Mouse (Mus musculus) embryonic stem cell, embryonic (primary cell): Measurements from ENCODE around the gene Ikzf3.

Experiments
- CTCF ChIA-PET, 4 experiments: fragments of 300-600 bp in 2 of 4; fragments of 350-600 bp in 2 of 4; sonication (Branson Sonifier 250); formaldehyde crosslinking; loops; one replicate each; lab custom pipeline; 2022; ENCODE audit warnings: inconsistent platforms in 2 of 4; lab: Charles Lee
- POLR2A ChIA-PET, 4 experiments: fragments of 300-600 bp in 2 of 4; fragments of 350-600 bp in 2 of 4; sonication (Branson Sonifier 250); formaldehyde crosslinking; loops; one replicate each; lab custom pipeline; 2022; ENCODE audit warnings: antibody characterized with exemption in 4 of 4, inconsistent platforms in 1 of 4; lab: Charles Lee

Gene Ikzf3

GRCm38 (mm10) chr11:98438331-98439158 lies 107.3 kb downstream of the Ikzf3 start, which contains the start of gene Mien1:
Gene Mien1 (minus strand): TSS chr11:98438991.
- POLR2A ChIA-PET: interaction anchor here in 3 of 4 experiments (0.6 to 3.4 kb wide), 47 partner anchors 9 to 1881 kb away, joined by 3 to 24 read pairs (median 3); partner anchors contain the start of genes Erbb2 (in 3 of the 3), Stard3 (in 2 of the 3), Zpbp2 (in 2 of the 3) and Eif1 (in 1 of the 3)
- CTCF ChIA-PET: interaction anchor here (0.5 to 2.8 kb wide), 43 partner anchors 9 to 872 kb away, joined by 3 to 23 read pairs (median 4); partner anchors contain the start of genes Erbb2 (in 2 of the 4), Grb7 (in 1 of the 4), Pgap3 (in 1 of the 4) and Ppp1r1b (in 1 of the 4)

GRCm38 (mm10) chr11:98437441-98437840 lies 108.4 kb downstream of the Ikzf3 start:
- ChIA-PET POLR2A (interaction anchor here in 2 of 4 experiments (0.9 to 3.4 kb wide), 10 partner anchors 10 to 41 kb away, joined by 3 to 24 read pairs (median 4); partner anchors contain the start of genes Erbb2 (in 1 of the 2), Grb7 (in 1 of the 2) and Pgap3 (in 1 of the 2)), CTCF (interaction anchor here in 3 of 4 experiments (1.7 to 2.8 kb wide), 10 partner anchors 10 to 95 kb away, joined by 5 to 23 read pairs (median 11); partner anchors contain the start of genes Erbb2 (in 2 of the 3), Grb7 (in 1 of the 3) and Ppp1r1b (in 1 of the 3))

- CTCF ChIA-PET: interaction anchor here in 1 of 4 experiments (0.6 kb wide), 1 partner anchor 245 kb away, joined by 3 read pairs; no protein-coding TSS in a partner anchor
- POLR2A ChIA-PET: interaction anchor here in 1 of 4 experiments (0.6 to 1.3 kb wide), 5 partner anchors 12 to 1027 kb away, joined by 3 read pairs; no protein-coding TSS in a partner anchor
Observed at GRCm38 (mm10) chr11:98435723-98436122, 110.1 kb downstream of the Ikzf3 start.

GRCm38 (mm10) chr11:98431743-98432502 lies 113.9 kb downstream of the Ikzf3 start:
- ChIA-PET CTCF (interaction anchor here in 2 of 4 experiments (0.5 to 1.1 kb wide), 3 partner anchors 89 to 222 kb away, joined by 3 to 4 read pairs (median 3); no protein-coding TSS in a partner anchor), POLR2A (interaction anchor here in 3 of 4 experiments (0.5 to 1.7 kb wide), 7 partner anchors 14 to 134 kb away, joined by 3 to 5 read pairs (median 4); partner anchors contain the start of genes Pgap3 (in 1 of the 3) and Stard3 (in 1 of the 3))

- ChIA-PET CTCF (interaction anchor here in 1 of 4 experiments (0.6 to 1.2 kb wide), 2 partner anchors 10 to 23 kb away, joined by 3 read pairs; partner anchors contain the start of gene Mien1), POLR2A (interaction anchor here in 1 of 4 experiments (0.7 kb wide), 1 partner anchor 29 kb away, joined by 3 read pairs; no protein-coding TSS in a partner anchor)
Observed at GRCm38 (mm10) chr11:98428436-98428835, 117.4 kb downstream of the Ikzf3 start.

GRCm38 (mm10) chr11:98426592-98426991 lies 119.2 kb downstream of the Ikzf3 start:
- CTCF ChIA-PET: interaction anchor here in 1 of 4 experiments (1.1 kb wide), 1 partner anchor 12 kb away, joined by 3 read pairs; no protein-coding TSS in a partner anchor

GRCm38 (mm10) chr11:98418939-98419547 lies 126.8 kb downstream of the Ikzf3 start:
- POLR2A ChIA-PET: interaction anchor here in 2 of 4 experiments (1.4 to 2.1 kb wide), 3 partner anchors 20 to 61 kb away, joined by 3 to 5 read pairs (median 5); partner anchors contain the start of genes Mien1 (in 1 of the 2) and Stard3 (in 1 of the 2)
- CTCF ChIA-PET: interaction anchor here in 1 of 4 experiments (1.0 kb wide), 1 partner anchor 77 kb away, joined by 3 read pairs; no protein-coding TSS in a partner anchor

More at GRCm38 (mm10) chr11:98426592-98426991, 119.2 kb downstream of the Ikzf3 start:
- POLR2A ChIA-PET: interaction anchor here in 1 of 4 experiments (1.3 kb wide), 1 partner anchor 11 kb away, joined by 5 read pairs; no protein-coding TSS in a partner anchor

GRCm38 (mm10) chr11:98418273-98418672 lies 127.6 kb downstream of the Ikzf3 start:
- ChIA-PET CTCF (interaction anchor here in 3 of 4 experiments (0.6 to 1.0 kb wide), 3 partner anchors 76 to 276 kb away, joined by 3 to 13 read pairs (median 4); no protein-coding TSS in a partner anchor), POLR2A (interaction anchor here in 2 of 4 experiments (0.7 to 1.9 kb wide), 3 partner anchors 14 to 229 kb away, joined by 3 to 5 read pairs (median 5); partner anchors contain the start of gene Mien1 (in 1 of the 2))

GRCm38 (mm10) chr11:98417074-98417473 lies 128.8 kb downstream of the Ikzf3 start:
- POLR2A ChIA-PET: interaction anchor here in 1 of 4 experiments (1.1 kb wide), 1 partner anchor 82 kb away, joined by 3 read pairs; no protein-coding TSS in a partner anchor
- CTCF ChIA-PET: interaction anchor here in 3 of 4 experiments (0.7 to 1.9 kb wide), 4 partner anchors 21 to 45 kb away, joined by 3 to 6 read pairs (median 3); partner anchors contain the start of gene Mien1 (in 2 of the 3)
